Mouse (Mus musculus): ENCODE results near the gene Ssna1.

The Ssna1 gene

GRCm38 (mm10) chr2:25271827-25272511 lies at the start of gene Ssna1, which contains the start of gene Anapc2:
Gene Ssna1 (minus strand): TSS chr2:25272438.
Gene Anapc2 (plus strand): TSS chr2:25272478.
- peak; percentile 94 to 98 for DNase-seq (ENCODE audit: low spot score in 2 of 2)

GRCm38 (mm10) chr2:25320084-25320483 lies 47.8 kb upstream of the Ssna1 start:
- DNase-seq (ENCODE audit: low spot score in 2 of 2): no peak

- peak; percentile 82 to 84 for DNase-seq (ENCODE audit: low spot score in 2 of 2)
These were observed 46.9 kb upstream of the Ssna1 start, which contains the start of gene Grin1 for GRCm38 (mm10) chr2:25318971-25319773. Gene Grin1 (minus strand): TSS chr2:25319187.

- peak in 1 of 2 experiments; percentile 33 for DNase-seq (ENCODE audit: low spot score in 2 of 2)
These were observed 46.1 kb upstream of the Ssna1 start for GRCm38 (mm10) chr2:25318119-25318966.

- no peak for DNase-seq (ENCODE audit: low spot score in 2 of 2)
These were observed 39.3 kb upstream of the Ssna1 start for GRCm38 (mm10) chr2:25311491-25311891.

GRCm38 (mm10) chr2:25310969-25311368 lies 38.7 kb upstream of the Ssna1 start:
- DNase-seq (ENCODE audit: low spot score in 2 of 2): no peak

GRCm38 (mm10) chr2:25310180-25310579 lies 37.9 kb upstream of the Ssna1 start:
- DNase-seq (ENCODE audit: low spot score in 2 of 2): no peak

- DNase-seq (ENCODE audit: low spot score in 2 of 2): no peak
These were observed 33.5 kb upstream of the Ssna1 start for GRCm38 (mm10) chr2:25305587-25306359.

GRCm38 (mm10) chr2:25304657-25305541 lies 32.7 kb upstream of the Ssna1 start:
- peak in 1 of 2 experiments; percentile 50 for DNase-seq (ENCODE audit: low spot score in 2 of 2)

GRCm38 (mm10) chr2:25303931-25304656 lies 31.9 kb upstream of the Ssna1 start:
- DNase-seq (ENCODE audit: low spot score in 2 of 2): no peak

- DNase-seq (ENCODE audit: low spot score in 2 of 2): no peak
These were observed 31.2 kb upstream of the Ssna1 start for GRCm38 (mm10) chr2:25303452-25303851.

- no peak for DNase-seq (ENCODE audit: low spot score in 2 of 2)
These were observed 25.8 kb upstream of the Ssna1 start for GRCm38 (mm10) chr2:25298046-25298445.

GRCm38 (mm10) chr2:25297093-25297492 lies 24.9 kb upstream of the Ssna1 start:
- no peak for DNase-seq (ENCODE audit: low spot score in 2 of 2)

- DNase-seq (ENCODE audit: low spot score in 2 of 2): no peak
These were observed 21.5 kb upstream of the Ssna1 start for GRCm38 (mm10) chr2:25293706-25294105.

GRCm38 (mm10) chr2:25292856-25293255 lies 20.6 kb upstream of the Ssna1 start:
- DNase-seq (ENCODE audit: low spot score in 2 of 2): peak in 1 of 2 experiments; percentile 63

GRCm38 (mm10) chr2:25292054-25292544 lies 19.9 kb upstream of the Ssna1 start:
- DNase-seq (ENCODE audit: low spot score in 2 of 2): no peak

- no peak for DNase-seq (ENCODE audit: low spot score in 2 of 2)
These were observed 19.2 kb upstream of the Ssna1 start for GRCm38 (mm10) chr2:25291184-25292053.

GRCm38 (mm10) chr2:25290816-25291130 lies 18.5 kb upstream of the Ssna1 start:
- peak in 1 of 2 experiments; percentile 41 for DNase-seq (ENCODE audit: low spot score in 2 of 2)

Data from frontal cortex, postnatal 14 days (tissue).